Mouse (Mus musculus) lung, embryonic 15.5 days (tissue): ENCODE measurements at regions not wholly inside any gene's neighbourhood (a gene's known extent, or its start where the extent isn't known, plus 50 kb on each side); places are given as distances from the start of the nearest gene placed in this dataset.

Experiments
- ATAC-seq: fragments of 200-750 bp; cut with Nextera tagmentation; 2 replicates; pipeline ENCODE4 v1.8.0; 2017; ENCODE audit warnings: moderate number of reproducible peaks, borderline replicate concordance; ENCODE audit not compliant: low FRiP score, low TSS enrichment; ENCODE audit errors: extremely low read depth
- H3K27ac ChIP-seq: fragments of 300-500 bp; sonication (generic); 2 replicates; pipeline ENCODE4 v1.5.1; 2015; ENCODE audit warnings: moderate library complexity, mild to moderate bottlenecking, inconsistent platforms
- H3K27me3 ChIP-seq: fragments of 300-500 bp; sonication (generic); 2 replicates; pipeline ENCODE4 v1.6.1; 2015; ENCODE audit warnings: inconsistent platforms
- H3K36me3 ChIP-seq: fragments of 300-500 bp; sonication (generic); 2 replicates; pipeline ENCODE4 v1.6.1; 2015; ENCODE audit warnings: inconsistent platforms
- H3K4me1 ChIP-seq: fragments of 300-500 bp; sonication (generic); 2 replicates; pipeline ENCODE4 v1.6.1; 2015; ENCODE audit warnings: inconsistent platforms
- H3K4me2 ChIP-seq: fragments of 300-500 bp; sonication (generic); 2 replicates; pipeline ENCODE4 v1.6.1; 2015; ENCODE audit warnings: inconsistent platforms, mild to moderate bottlenecking, moderate library complexity
- H3K4me3 ChIP-seq: fragments of 300-500 bp; sonication (generic); 2 replicates; pipeline ENCODE4 v1.5.1; 2015; ENCODE audit warnings: mild to moderate bottlenecking, inconsistent platforms
- H3K9ac ChIP-seq: fragments of 300-500 bp; sonication (generic); 2 replicates; pipeline ENCODE4 v1.6.1; 2015; ENCODE audit warnings: inconsistent platforms
- H3K9me3 ChIP-seq: fragments of 300-500 bp; sonication (generic); 2 replicates; pipeline ENCODE4 v1.6.1; 2016; ENCODE audit warnings: inconsistent platforms
- WGBS: fragments of 180-500 bp; shearing (Covaris S2); methylation state at CpG from one replicate; pipeline ENCODE4 v1.1.7; 2015; 5-methylcytosine and 5-hydroxymethylcytosine counted together

DNA sequence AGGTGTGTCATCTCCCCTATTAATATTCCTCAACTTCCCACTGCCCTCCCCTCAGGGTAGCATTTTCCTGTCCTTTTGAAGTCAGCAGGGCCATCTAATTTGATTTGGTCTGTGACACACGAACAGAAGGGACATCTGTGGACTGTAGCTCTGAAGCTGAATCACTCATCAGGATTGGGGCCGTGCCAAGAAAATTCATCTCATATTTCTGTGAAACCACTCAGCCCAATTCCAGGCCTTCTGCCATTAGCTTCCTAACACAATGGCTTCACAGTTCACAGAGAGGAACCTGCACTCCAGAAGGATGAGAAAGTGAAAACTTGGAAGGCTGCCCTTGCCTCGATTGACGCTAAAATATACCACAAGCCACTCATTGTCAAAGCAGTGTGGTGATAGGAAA is 86.1 kb downstream of the Abhd5 start:
- H3K4me3 ChIP-seq, result no peak overlapping the region
- no peaks in the 10 kb centered on the region for H3K4me1 ChIP-seq
- H3K36me3 ChIP-seq, result no peaks in the 10 kb centered on the region
- no peak overlapping the region for H3K9ac ChIP-seq
- no peaks in the 10 kb centered on the region for H3K9me3 ChIP-seq
- no peaks in the 10 kb centered on the region for H3K27me3 ChIP-seq
- ATAC-seq, result no peak
- no peak overlapping the region for H3K4me2 ChIP-seq
- H3K27ac ChIP-seq, result no peak overlapping the region
- 43% methylated on average over 4 of the region's 4 CpGs for WGBS

DNA sequence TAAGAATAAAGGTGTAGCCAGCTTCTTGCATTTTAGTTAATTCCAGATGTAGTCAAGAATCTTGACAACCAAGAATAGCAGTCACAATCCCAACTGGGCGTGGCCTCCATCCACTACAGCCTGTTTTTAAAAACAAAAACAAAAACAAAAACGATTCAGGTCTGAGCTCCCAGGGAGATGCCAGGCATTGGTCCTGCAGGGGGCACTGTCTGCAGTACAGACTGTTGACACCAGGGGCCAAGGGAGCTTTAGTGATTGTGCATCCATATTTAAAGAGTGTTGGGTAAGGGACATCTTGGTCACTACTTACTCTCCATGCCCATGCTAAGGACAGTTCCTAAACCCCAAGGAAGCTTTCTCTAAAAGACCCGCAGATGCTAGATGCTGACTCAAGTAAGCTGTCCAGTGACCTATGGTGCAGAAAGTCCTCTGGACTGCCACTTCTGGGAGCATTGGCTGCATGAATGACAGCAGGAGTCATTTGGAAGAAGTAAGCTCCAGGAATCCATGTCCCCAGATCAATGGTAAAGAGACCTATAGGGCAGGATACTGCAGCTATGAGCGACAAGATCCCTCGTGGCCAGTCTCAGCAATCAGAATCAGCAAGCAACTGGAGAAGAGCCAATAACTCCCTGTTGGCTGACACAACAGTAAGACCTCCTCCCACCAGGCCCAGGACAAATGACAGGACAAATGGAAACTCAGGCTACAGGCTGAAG is 95.1 kb downstream of the Abhd5 start:
- 61% methylated on average over 5 of the region's 5 CpGs for WGBS
- H3K36me3 ChIP-seq, result no peaks in the 10 kb centered on the region

DNA sequence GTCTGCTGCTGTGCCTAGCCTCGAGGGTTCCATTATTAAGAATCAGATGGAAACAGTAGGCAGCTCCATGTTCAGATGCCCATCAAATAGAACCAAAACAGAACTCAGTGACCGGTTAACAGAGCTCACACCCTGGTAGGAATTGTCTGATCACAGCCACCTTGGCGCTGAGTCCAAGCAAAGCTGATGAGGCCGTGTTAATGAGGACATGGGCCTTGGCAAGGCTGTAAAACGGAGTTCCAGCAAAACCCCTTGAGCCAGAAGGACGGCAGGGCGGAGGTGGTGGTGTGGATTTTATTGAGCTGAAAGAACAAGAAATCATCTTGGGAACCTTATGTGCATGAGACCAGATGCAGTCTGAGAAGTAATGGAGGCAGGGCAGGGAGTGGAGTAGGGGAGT is 96.2 kb downstream of the Abhd5 start:
- Histone ChIP-seq H3K4me3 (no peak overlapping the region), H3K4me2 (no peak overlapping the region), H3K36me3 (no peaks in the 10 kb centered on the region), H3K27me3 (no peaks in the 10 kb centered on the region), H3K27ac (no peak overlapping the region), H3K9me3 (no peaks in the 10 kb centered on the region), H3K9ac (no peak overlapping the region), H3K4me1 (no peaks in the 10 kb centered on the region)
- no peak for ATAC-seq
- WGBS, result 80% methylated on average over 7 of the region's 7 CpGs

More for the DNA sequence above, 95.1 kb downstream of the Abhd5 start:
- no peak overlapping the region for H3K9ac ChIP-seq
- no peak for ATAC-seq
- no peak overlapping the region for H3K4me2 ChIP-seq
- H3K4me3 ChIP-seq, result no peak overlapping the region
- H3K27ac ChIP-seq, result no peak overlapping the region
- no peaks in the 10 kb centered on the region for H3K9me3 ChIP-seq
- H3K27me3 ChIP-seq, result no peaks in the 10 kb centered on the region
- H3K4me1 ChIP-seq, result no peaks in the 10 kb centered on the region

DNA sequence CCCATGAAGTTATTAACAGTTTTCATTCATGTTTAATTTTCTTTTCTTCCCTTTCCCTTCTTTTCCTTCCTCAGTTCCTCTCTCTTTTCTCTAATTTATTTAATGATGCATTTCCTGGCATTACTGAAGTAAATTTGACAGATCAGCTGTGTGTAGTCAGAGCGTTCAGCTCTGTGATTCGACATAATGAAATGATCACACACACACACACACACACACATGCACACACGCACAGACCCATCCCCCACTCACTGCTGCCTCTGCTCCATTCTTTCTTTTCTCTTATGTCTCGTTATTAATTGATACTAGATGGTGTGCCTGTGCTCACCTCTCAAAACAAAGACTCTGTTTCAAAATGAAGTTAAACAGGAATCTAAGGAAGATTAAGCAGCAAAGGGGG is 96.9 kb downstream of the Abhd5 start:
- no peaks in the 10 kb centered on the region for H3K9me3 ChIP-seq
- WGBS, result 41% methylated on average over 4 of the region's 4 CpGs
- no peak overlapping the region for H3K9ac ChIP-seq
- no peak overlapping the region for H3K4me2 ChIP-seq
- H3K27me3 ChIP-seq, result no peaks in the 10 kb centered on the region
- no peak for ATAC-seq
- no peaks in the 10 kb centered on the region for H3K36me3 ChIP-seq
- no peak overlapping the region for H3K27ac ChIP-seq
- H3K4me1 ChIP-seq, result no peaks in the 10 kb centered on the region
- no peak overlapping the region for H3K4me3 ChIP-seq

DNA sequence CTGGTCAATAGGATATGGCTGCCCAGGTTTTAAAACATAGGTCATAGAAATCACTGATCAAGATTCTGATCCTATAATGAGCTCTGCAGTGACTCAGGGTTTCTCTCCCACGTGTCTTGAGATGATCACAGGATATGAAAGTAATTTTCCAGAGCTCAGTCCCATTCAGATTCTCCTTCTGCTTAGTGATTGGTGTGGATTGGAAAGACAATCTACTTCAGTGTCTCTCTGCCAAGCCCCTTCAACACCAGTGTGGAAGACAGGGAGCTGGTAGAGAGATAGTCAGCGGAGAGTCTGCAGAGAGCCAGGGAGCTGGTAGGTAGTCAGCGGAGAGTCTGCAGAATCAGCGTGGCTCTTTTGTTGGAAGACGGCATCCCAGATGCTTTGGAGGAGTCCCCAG is 99.1 kb downstream of the Abhd5 start:
- no peak for ATAC-seq
- no peaks in the 10 kb centered on the region for H3K4me1 ChIP-seq
- WGBS, result 78% methylated on average over 5 of the region's 5 CpGs
- no peaks in the 10 kb centered on the region for H3K27me3 ChIP-seq
- no peak overlapping the region for H3K4me3 ChIP-seq
- H3K36me3 ChIP-seq, result no peaks in the 10 kb centered on the region
- no peak overlapping the region for H3K4me2 ChIP-seq
- no peak overlapping the region for H3K27ac ChIP-seq
- H3K9me3 ChIP-seq, result no peaks in the 10 kb centered on the region
- H3K9ac ChIP-seq, result no peak overlapping the region

DNA sequence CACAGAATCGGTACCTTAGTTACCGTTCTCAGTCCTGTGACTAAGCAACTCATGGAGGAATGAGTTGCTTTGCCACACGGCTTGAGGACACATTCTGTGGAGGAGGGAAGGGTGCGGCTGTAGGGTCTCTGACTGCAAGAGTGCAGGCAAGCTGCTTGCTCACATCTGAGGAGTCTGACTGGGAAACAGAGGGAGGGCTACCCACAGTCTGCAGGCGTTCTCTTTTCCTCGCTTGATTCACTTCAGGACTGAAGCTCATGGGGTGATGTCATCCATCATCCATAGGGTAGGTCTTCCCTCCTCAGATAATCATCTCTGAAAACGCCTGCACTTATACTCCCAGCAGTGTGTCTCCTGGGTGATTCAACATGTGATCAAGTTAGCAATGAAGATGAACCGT is 103.9 kb downstream of the Abhd5 start:
- ATAC-seq, result no peak

DNA sequence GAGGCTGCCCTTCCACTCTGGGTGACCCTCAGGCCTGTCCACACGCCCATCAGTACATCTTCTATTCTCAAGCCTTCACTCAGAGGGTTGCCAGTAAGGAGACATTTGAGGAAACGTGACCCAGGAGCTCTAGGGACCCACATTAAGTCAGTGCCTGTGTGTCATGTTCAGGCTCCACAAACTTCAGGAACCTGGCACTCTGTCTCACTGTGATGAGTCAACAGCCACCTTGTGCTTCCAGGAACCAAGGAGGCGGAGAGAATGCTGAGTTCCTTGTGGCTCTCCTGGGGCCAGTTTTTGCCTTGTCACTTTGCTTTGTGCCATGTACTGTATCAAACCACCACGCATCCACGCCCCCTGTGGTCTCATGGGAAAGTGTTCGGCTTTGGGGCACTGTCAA is 104.4 kb downstream of the Abhd5 start:
- 63% methylated on average over 6 of the region's 6 CpGs for WGBS
- no peak overlapping the region for H3K9ac ChIP-seq
- H3K9me3 ChIP-seq, result no peaks in the 10 kb centered on the region
- H3K27me3 ChIP-seq, result no peaks in the 10 kb centered on the region
- H3K4me3 ChIP-seq, result no peak overlapping the region
- no peaks in the 10 kb centered on the region for H3K4me1 ChIP-seq
- H3K27ac ChIP-seq, result no peak overlapping the region
- H3K4me2 ChIP-seq, result no peak overlapping the region
- H3K36me3 ChIP-seq, result no peaks in the 10 kb centered on the region
- ATAC-seq, result no peak

More for the DNA sequence above, 103.9 kb downstream of the Abhd5 start:
- no peaks in the 10 kb centered on the region for H3K36me3 ChIP-seq
- H3K9me3 ChIP-seq, result no peaks in the 10 kb centered on the region
- no peaks in the 10 kb centered on the region for H3K27me3 ChIP-seq
- H3K27ac ChIP-seq, result no peak overlapping the region
- H3K9ac ChIP-seq, result no peak overlapping the region
- no peak overlapping the region for H3K4me2 ChIP-seq
- 63% methylated on average over 8 of the region's 8 CpGs for WGBS
- no peak overlapping the region for H3K4me3 ChIP-seq
- no peaks in the 10 kb centered on the region for H3K4me1 ChIP-seq

DNA sequence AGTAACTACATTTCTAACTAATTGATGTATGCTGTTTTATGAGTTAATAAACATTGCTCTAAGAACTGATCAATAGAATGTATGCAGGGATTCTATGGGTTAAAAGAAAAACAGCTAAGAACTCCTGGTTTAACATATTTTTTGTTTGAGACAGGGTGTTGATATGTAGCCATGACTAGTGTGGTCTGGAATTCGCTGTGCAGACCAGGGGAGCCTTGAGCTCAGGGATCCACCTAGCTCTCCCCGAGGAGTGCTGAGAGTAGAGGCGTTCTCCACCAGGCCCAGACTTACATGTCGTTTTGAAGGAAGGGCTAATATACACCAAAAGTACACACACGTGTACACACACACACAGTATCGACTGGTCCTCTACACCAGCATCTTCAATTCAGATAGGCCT is 108.1 kb downstream of the Abhd5 start:
- H3K9me3 ChIP-seq, result no peaks in the 10 kb centered on the region
- H3K27me3 ChIP-seq, result no peaks in the 10 kb centered on the region
- no peaks in the 10 kb centered on the region for H3K36me3 ChIP-seq
- 75% methylated on average over 6 of the region's 6 CpGs for WGBS
- no peak overlapping the region for H3K27ac ChIP-seq
- H3K4me3 ChIP-seq, result no peak overlapping the region
- ATAC-seq, result no peak
- no peaks in the 10 kb centered on the region for H3K4me1 ChIP-seq
- H3K9ac ChIP-seq, result no peak overlapping the region
- H3K4me2 ChIP-seq, result no peak overlapping the region

DNA sequence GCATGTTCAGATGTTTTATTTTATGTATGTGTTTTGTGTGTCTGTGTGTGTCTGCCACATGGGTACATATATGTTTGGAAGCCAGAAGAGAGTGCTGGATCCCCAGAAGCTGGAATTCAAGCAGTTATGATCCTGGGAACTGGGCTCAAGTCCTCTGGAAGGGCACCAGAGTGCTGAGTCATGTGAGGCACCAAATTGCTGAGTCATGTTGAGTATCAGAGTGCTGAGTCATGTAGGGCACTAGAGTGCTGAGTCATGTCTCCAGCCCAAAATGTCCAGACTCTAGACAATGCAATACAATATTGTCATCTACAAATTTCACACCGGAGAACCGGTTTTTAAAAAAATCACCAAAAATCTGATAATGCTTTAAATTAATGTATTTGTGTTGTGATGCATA is 120.1 kb downstream of the Abhd5 start:
- ATAC-seq, result no peak
- Histone ChIP-seq H3K4me2 (no peak overlapping the region), H3K27me3 (no peaks in the 10 kb centered on the region), H3K4me3 (no peak overlapping the region), H3K36me3 (no peaks in the 10 kb centered on the region), H3K9ac (no peak overlapping the region), H3K27ac (no peak overlapping the region), H3K9me3 (no peaks in the 10 kb centered on the region), H3K4me1 (no peaks in the 10 kb centered on the region)
- WGBS, result 89% methylated on average over 2 of the region's 2 CpGs

DNA sequence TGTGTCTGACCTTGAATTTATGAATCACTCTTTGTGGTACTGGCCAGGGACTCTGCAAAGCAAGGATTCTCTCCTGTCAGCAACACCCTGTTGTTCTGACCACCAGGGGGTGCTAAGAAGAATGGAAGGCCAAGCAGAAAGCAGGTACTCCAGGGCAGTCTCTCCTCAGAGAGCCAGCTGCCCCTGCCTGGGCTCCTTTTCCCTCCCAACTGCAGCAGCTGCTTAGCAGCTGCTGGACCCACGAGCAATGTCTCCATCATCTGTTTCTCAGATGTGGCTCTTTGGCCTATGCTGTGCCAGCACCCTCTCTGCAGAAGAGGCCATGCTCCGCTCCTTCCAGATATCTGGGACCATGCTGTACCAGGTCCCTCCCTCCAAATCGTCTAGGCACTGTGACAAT is 124.9 kb downstream of the Abhd5 start:
- Histone ChIP-seq H3K9me3 (no peaks in the 10 kb centered on the region), H3K4me2 (no peak overlapping the region), H3K4me3 (no peak overlapping the region), H3K27ac (no peak overlapping the region), H3K36me3 (no peaks in the 10 kb centered on the region), H3K27me3 (no peaks in the 10 kb centered on the region), H3K9ac (no peak overlapping the region), H3K4me1 (no peaks in the 10 kb centered on the region)
- ATAC-seq, result 0 out of 2 replicates have a peak, but pooled peaks have one; percentile 31
- WGBS, result 40% methylated on average over 3 of the region's 3 CpGs

DNA sequence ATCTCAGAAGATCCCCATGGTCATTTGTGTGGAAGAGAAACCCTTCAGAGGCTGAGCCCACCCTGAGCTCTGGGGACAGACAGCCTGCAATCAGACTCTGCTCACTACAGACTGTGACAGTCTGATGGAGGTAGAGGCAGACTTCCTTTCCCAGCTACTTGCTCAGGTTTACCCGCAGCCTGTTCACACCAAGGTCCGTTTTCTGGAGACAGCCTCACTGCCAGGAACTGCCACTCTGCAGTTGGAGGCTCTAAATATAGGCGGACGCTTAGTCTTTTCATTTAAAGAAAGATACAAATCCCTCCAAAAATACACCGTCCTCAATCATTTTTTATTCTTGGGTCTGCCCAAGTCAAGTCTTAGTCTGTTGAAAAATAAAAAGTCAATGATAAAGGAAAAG is 135.6 kb downstream of the Abhd5 start:
- no peaks in the 10 kb centered on the region for H3K27me3 ChIP-seq
- no peak overlapping the region for H3K27ac ChIP-seq
- H3K4me2 ChIP-seq, result no peak overlapping the region
- no peaks in the 10 kb centered on the region for H3K36me3 ChIP-seq
- no peak overlapping the region for H3K4me3 ChIP-seq
- WGBS, result 74% methylated on average over 5 of the region's 5 CpGs
- no peaks in the 10 kb centered on the region for H3K4me1 ChIP-seq
- H3K9ac ChIP-seq, result no peak overlapping the region
- no peak for ATAC-seq
- H3K9me3 ChIP-seq, result no peaks in the 10 kb centered on the region

DNA sequence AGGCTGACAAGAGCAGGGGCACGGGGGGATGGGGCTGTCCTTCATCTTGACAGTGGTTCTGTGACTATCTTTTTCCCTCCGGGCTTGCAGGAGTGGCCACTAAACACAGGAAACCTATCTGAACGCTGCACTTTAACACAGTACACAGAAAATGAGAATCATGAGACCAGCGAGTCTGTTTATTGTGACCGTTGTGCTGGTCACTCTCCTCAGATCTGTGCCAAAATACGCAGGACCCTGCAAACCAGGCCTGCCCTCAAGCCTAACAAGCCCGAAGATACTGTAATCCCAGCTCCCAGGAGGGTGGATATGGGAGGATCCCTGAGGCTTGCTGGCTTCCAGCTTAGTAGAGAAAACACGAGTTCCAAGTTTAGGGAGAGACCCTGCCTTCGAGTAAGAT is 143.3 kb downstream of the Abhd5 start:
- no peak for ATAC-seq
- no peak overlapping the region for H3K4me3 ChIP-seq
- H3K9me3 ChIP-seq, result no peaks in the 10 kb centered on the region
- H3K4me2 ChIP-seq, result no peak overlapping the region
- H3K36me3 ChIP-seq, result no peaks in the 10 kb centered on the region
- no peak overlapping the region for H3K9ac ChIP-seq
- 66% methylated on average over 9 of the region's 9 CpGs for WGBS
- H3K4me1 ChIP-seq, result no peaks in the 10 kb centered on the region
- no peak overlapping the region for H3K27ac ChIP-seq
- H3K27me3 ChIP-seq, result no peaks in the 10 kb centered on the region

DNA sequence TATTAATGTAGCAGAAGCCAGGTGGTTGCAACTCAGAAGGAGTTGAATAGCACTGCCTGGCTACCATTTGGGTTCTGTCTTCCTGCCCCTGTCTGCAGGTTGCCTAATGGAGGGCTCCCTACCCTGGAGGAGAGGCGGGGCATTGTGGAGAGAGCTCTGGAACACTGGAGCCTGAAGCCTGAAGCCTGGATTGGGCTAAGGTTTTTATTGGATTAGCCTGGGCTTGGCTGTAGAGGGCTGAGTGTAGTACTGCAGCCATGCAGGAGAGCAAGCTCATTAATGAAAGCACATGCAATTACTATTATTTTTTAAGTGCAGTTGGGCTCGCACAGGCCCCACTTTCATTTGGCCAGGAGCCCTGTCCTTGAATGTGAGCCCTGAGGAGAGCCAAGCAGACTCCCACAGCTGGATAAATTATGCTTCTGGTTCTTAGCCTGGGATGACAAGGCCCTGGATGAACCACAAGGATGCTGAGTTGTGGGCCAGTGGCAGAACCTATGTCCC is 145.1 kb downstream of the Abhd5 start:
- Histone ChIP-seq H3K27ac (no peak overlapping the region), H3K36me3 (no peaks in the 10 kb centered on the region), H3K4me2 (no peak overlapping the region), H3K4me1 (no peaks in the 10 kb centered on the region), H3K4me3 (no peak overlapping the region), H3K9ac (no peak overlapping the region), H3K9me3 (no peaks in the 10 kb centered on the region), H3K27me3 (no peaks in the 10 kb centered on the region)
- 71% methylated on average over 2 of the region's 2 CpGs for WGBS
- ATAC-seq, result no peak
